Mouse (Mus musculus): ENCODE data around the gene Syne1.

DNA sequence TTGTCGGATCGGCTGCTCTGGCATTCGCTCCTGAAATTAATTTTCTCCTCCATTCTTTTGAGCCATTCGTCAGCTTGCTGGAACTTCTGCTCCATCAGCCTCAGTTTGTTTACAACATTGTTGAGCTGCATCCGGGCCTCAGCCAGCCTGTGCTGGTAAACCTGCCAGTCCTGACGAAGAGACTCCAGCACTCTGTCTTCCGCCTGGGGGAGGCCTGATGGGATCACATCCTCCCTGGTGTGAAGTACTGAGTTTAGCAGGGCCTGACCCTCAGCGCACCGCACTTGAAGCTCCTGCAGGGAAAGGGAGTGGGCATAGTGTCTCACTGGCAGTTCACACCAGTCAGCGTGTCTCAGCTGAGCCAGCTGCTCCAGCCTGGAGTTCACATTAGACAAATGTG lies 300.6 kb downstream of the Syne1 start:
- TF ChIP-seq CTCF (IDR thresholded peaks at IDR 0.05; ENCODE audit: insufficient read depth, low read depth, low read length) (no peak), POLR2A (IDR thresholded peaks at IDR 0.05; ENCODE audit: insufficient read depth, low read depth, low read length) (no peak)
